Mouse (Mus musculus): ENCODE data around the gene Atg7.
A peak's percentile ranks its signal among the peaks of the same experiment; 100 is the strongest.

The Atg7 gene

GRCm38 (mm10) chr6:114790902-114791301 is 148.0 kb downstream of the Atg7 start:
- DNase-seq, result no peak

- DNase-seq, result no peak
Measured at GRCm38 (mm10) chr6:114791846-114792245, 148.9 kb downstream of the Atg7 start.

GRCm38 (mm10) chr6:114794706-114795105 is 151.8 kb downstream of the Atg7 start:
- no peak for DNase-seq

- no peak for DNase-seq
Measured at GRCm38 (mm10) chr6:114795706-114796325, 152.9 kb downstream of the Atg7 start.

- DNase-seq, result no peak
Measured at GRCm38 (mm10) chr6:114797901-114798300, 155.0 kb downstream of the Atg7 start.

- DNase-seq, result no peak
Measured at GRCm38 (mm10) chr6:114798715-114799114, 155.8 kb downstream of the Atg7 start.

- no peak for DNase-seq
Measured at GRCm38 (mm10) chr6:114800291-114800965, 157.5 kb downstream of the Atg7 start.

GRCm38 (mm10) chr6:114803915-114804535 is 161.1 kb downstream of the Atg7 start:
- DNase-seq, result no peak

- no peak for DNase-seq
Measured at GRCm38 (mm10) chr6:114804866-114805265, 162.0 kb downstream of the Atg7 start.

GRCm38 (mm10) chr6:114805927-114806326 is 163.0 kb downstream of the Atg7 start:
- DNase-seq, result no peak

GRCm38 (mm10) chr6:114807474-114807873 is 164.6 kb downstream of the Atg7 start:
- no peak for DNase-seq

- DNase-seq, result no peak
Measured at GRCm38 (mm10) chr6:114808654-114809430, 165.9 kb downstream of the Atg7 start.

GRCm38 (mm10) chr6:114809431-114809811 is 166.5 kb downstream of the Atg7 start:
- DNase-seq, result no peak

- peak; percentile 25 for DNase-seq
Measured at GRCm38 (mm10) chr6:114812322-114812721, 169.4 kb downstream of the Atg7 start.

GRCm38 (mm10) chr6:114812779-114813178 is 169.9 kb downstream of the Atg7 start:
- no peak for DNase-seq

GRCm38 (mm10) chr6:114814199-114814881 is 171.4 kb downstream of the Atg7 start:
- no peak for DNase-seq

GRCm38 (mm10) chr6:114814882-114815650 is 172.2 kb downstream of the Atg7 start:
- DNase-seq, result no peak

- no peak for DNase-seq
Measured at GRCm38 (mm10) chr6:114817948-114818347, 175.1 kb downstream of the Atg7 start.

GRCm38 (mm10) chr6:114818471-114818870 is 175.6 kb downstream of the Atg7 start:
- DNase-seq, result no peak

GRCm38 (mm10) chr6:114819971-114820481 is 177.1 kb downstream of the Atg7 start:
- no peak for DNase-seq

GRCm38 (mm10) chr6:114821646-114822045 is 178.7 kb downstream of the Atg7 start:
- no peak for DNase-seq

GRCm38 (mm10) chr6:114826889-114827288 is 184.0 kb downstream of the Atg7 start:
- DNase-seq, result no peak

All from cerebellum, adult 9-10 months (tissue).